Mouse (Mus musculus): ENCODE measurements around the gene Ccdc89.

DNA sequence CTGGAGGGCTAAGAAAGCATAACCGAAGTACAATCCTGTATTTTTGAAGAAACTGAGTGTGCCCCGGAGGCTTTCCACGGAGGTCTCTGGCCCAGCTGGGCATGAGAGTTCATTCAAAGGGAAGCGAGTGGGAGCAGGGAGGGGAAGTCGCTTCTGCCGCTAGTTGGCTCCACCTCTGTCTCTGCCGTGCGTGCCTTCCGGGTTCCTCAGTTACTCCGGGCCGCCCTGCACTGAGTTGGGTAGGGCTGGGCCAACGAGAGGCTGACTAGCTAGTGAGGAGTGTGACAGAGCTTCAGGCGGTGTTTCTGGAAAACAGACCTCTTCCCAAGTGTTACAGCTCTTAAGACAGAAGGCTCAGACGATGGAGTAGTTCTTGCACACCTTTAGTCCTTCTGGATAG is 34.6 kb downstream of the Ccdc89 start:
- no peak for TF ChIP-seq CHD1 (IDR thresholded peaks at IDR 0.05; ENCODE audit: low read depth, low read length)
- no peak for TF ChIP-seq NRF1 (IDR thresholded peaks at IDR 0.05; ENCODE audit: insufficient read depth, low read depth, low read length, poor library complexity, severe bottlenecking)
- TF ChIP-seq CTCF (IDR thresholded peaks at IDR 0.05 in 2 of 3, conservative IDR thresholded peaks at IDR 0.05 in 1 of 3; ENCODE audit: control insufficient read depth in 1 of 3, insufficient read depth in 1 of 3, low read depth in 2 of 3, low read length in 3 of 3, poor library complexity in 1 of 3, severe bottlenecking in 1 of 3): no peak
- TF ChIP-seq POLR2AphosphoS5 (IDR thresholded peaks at IDR 0.05; ENCODE audit: borderline replicate concordance, low read depth, low read length): no peak
- no peak for TF ChIP-seq ELF1 (IDR thresholded peaks at IDR 0.05; ENCODE audit: low read depth, low read length)
- no peak for TF ChIP-seq POLR2AphosphoS2 (IDR thresholded peaks at IDR 0.05; ENCODE audit: low read length)
- TF ChIP-seq MXI1 (IDR thresholded peaks at IDR 0.05; ENCODE audit: low read depth, low read length): no peak
